Mouse (Mus musculus) lung, adult 18-20 months (tissue): Measurements from ENCODE around the gene Mia2.
A peak's percentile ranks its signal among the peaks of the same experiment; 100 is the strongest.
"Not testable (repeated sequence)": the region's sequence is repeated elsewhere in the genome, so short reads cannot be mapped to it uniquely, and the experiment has no call there.

ENCODE experiments used
- DNase-seq, 2 experiments: peaks; one replicate each; pipeline ENCODE4 v3.0.0; 2022; ENCODE audit warnings: mixed read lengths in 2 of 2

Gene Mia2

GRCm38 (mm10) chr12:59095104-59096025, at the start of gene Mia2:
Gene Mia2, plus strand, starts transcription at chr12:59095799.
- DNase-seq: peak; percentile 5 to 7

GRCm38 (mm10) chr12:59052470-59052869, 43.1 kb upstream of the Mia2 start:
- no peak for DNase-seq

- no peak for DNase-seq
Observed at GRCm38 (mm10) chr12:59053166-59053565, 42.4 kb upstream of the Mia2 start.

- DNase-seq: no peak
Observed at GRCm38 (mm10) chr12:59053976-59054375, 41.6 kb upstream of the Mia2 start.

- no peak for DNase-seq
Observed at GRCm38 (mm10) chr12:59055196-59055850, 40.3 kb upstream of the Mia2 start.

GRCm38 (mm10) chr12:59056222-59056621, 39.4 kb upstream of the Mia2 start:
- DNase-seq: no peak

GRCm38 (mm10) chr12:59058242-59058641, 37.4 kb upstream of the Mia2 start:
- DNase-seq: not testable (repeated sequence)

GRCm38 (mm10) chr12:59060322-59060721, 35.3 kb upstream of the Mia2 start:
- no peak for DNase-seq

GRCm38 (mm10) chr12:59060993-59061595, 34.5 kb upstream of the Mia2 start, which contains the start of gene Trappc6b:
Gene Trappc6b, minus strand, starts transcription at chr12:59061472.
- peak; percentile 80 to 88 for DNase-seq

- DNase-seq: no peak
Observed at GRCm38 (mm10) chr12:59064837-59065236, 30.8 kb upstream of the Mia2 start.

- DNase-seq: no peak
Observed at GRCm38 (mm10) chr12:59065776-59066175, 29.8 kb upstream of the Mia2 start.

- peak; percentile 98 for DNase-seq
Observed at GRCm38 (mm10) chr12:59066448-59067077, 29.0 kb upstream of the Mia2 start, which contains the start of gene Pnn. Gene Pnn, plus strand, starts transcription at chr12:59066884.

GRCm38 (mm10) chr12:59067095-59067494, 28.5 kb upstream of the Mia2 start:
- no peak for DNase-seq

- no peak for DNase-seq
Observed at GRCm38 (mm10) chr12:59068791-59069190, 26.8 kb upstream of the Mia2 start.

GRCm38 (mm10) chr12:59072286-59072685, 23.3 kb upstream of the Mia2 start:
- DNase-seq: no peak

GRCm38 (mm10) chr12:59074052-59074451, 21.5 kb upstream of the Mia2 start:
- DNase-seq: no peak

GRCm38 (mm10) chr12:59076996-59077395, 18.6 kb upstream of the Mia2 start:
- DNase-seq: no peak

GRCm38 (mm10) chr12:59077883-59078282, 17.7 kb upstream of the Mia2 start:
- no peak for DNase-seq

- DNase-seq: no peak
Observed at GRCm38 (mm10) chr12:59080461-59080860, 15.1 kb upstream of the Mia2 start.

GRCm38 (mm10) chr12:59084446-59084845, 11.2 kb upstream of the Mia2 start:
- DNase-seq: no peak

- DNase-seq: no peak
Observed at GRCm38 (mm10) chr12:59086171-59086570, 9.4 kb upstream of the Mia2 start.

GRCm38 (mm10) chr12:59093543-59093942, 2.1 kb upstream of the Mia2 start:
- DNase-seq: no peak

- no peak for DNase-seq
Observed at GRCm38 (mm10) chr12:59104771-59105170, 9.2 kb downstream of the Mia2 start.
